Mouse (Mus musculus) WW6 (cell line): ENCODE data around the gene Agap1.

Experiments used
- DNase-seq: peaks from one replicate; pipeline ENCODE4 v3.0.0-alpha.2; 2013; ENCODE audit warnings: low read depth, low spot score

Gene Agap1

GRCm38 (mm10) chr1:89650557-89650956, 196.0 kb downstream of the Agap1 start:
- DNase-seq: no peak

GRCm38 (mm10) chr1:89656167-89656566, 201.6 kb downstream of the Agap1 start:
- no peak for DNase-seq

- no peak for DNase-seq
These were observed 202.2 kb downstream of the Agap1 start for GRCm38 (mm10) chr1:89656643-89657321.

GRCm38 (mm10) chr1:89660804-89661203, 206.2 kb downstream of the Agap1 start:
- DNase-seq: no peak

GRCm38 (mm10) chr1:89666154-89666553, 211.5 kb downstream of the Agap1 start:
- no peak for DNase-seq

DNA sequence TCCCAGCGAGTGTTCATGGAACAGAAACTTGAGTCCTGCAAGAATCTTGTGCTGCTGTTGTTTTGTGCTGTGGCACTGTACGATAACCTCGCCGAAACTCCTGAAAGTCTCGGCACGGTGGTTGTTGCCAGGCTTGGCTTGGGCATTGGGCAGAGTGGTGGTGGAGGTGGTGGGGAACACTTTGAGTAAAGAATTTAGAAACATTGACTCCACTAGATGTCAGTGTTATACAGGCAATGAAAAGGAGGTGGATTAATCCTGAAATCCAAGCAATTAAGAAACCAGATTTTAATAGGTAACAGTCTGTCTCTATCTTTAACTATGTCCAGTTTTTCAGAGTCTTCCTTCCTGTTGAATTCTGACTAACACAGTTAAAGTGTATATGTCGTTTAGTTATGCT, 212.8 kb downstream of the Agap1 start:
- DNase-seq: no peak

DNA sequence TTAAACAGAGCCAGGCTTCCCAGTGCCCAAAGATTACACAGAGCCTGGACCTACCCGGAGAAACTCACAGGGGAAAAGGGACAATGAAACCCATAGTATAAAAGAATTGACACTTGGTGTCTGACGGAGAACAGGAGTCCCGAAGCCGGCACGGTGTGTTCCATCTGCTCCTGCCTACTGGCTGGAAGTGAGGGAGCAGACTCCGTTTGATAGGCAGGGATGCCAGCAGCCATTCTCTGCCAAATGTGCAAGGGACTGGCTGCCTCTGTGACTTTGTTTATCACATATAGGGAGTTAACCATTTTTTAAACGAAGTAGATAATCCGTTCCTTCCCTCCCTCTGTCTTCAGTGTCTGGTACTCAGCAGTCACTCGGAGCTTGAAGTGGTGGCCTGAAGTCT, 214.0 kb downstream of the Agap1 start:
- DNase-seq: no peak

GRCm38 (mm10) chr1:89671110-89671787, 216.6 kb downstream of the Agap1 start:
- no peak for DNase-seq

GRCm38 (mm10) chr1:89673071-89673470, 218.5 kb downstream of the Agap1 start:
- no peak for DNase-seq

GRCm38 (mm10) chr1:89673686-89674085, 219.1 kb downstream of the Agap1 start:
- DNase-seq: no peak

- no peak for DNase-seq
These were observed 220.1 kb downstream of the Agap1 start for GRCm38 (mm10) chr1:89674681-89675080.

GRCm38 (mm10) chr1:89676411-89676810, 221.8 kb downstream of the Agap1 start:
- no peak for DNase-seq

- DNase-seq: no peak
These were observed 226.1 kb downstream of the Agap1 start for GRCm38 (mm10) chr1:89680673-89681072.

DNA sequence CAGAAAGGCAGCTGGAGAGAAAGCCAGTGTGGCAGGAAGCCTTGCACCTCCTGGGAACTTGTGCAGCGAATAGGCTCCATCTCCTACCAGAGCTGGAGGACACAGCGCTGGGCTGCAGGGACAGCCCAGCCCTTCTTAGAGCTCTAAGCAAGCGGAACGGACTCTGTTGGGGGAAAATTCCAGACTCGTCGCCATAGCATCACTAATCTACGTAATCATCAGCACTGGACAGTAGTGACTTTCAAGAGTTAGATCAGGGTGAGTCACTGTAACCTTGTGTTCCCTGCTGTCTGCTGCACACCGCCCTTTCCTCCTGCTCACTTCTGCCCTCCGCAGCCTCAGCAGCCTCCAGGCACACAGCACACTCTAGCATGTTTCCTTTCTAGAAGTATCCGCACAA, 234.3 kb downstream of the Agap1 start:
- DNase-seq: no peak

DNA sequence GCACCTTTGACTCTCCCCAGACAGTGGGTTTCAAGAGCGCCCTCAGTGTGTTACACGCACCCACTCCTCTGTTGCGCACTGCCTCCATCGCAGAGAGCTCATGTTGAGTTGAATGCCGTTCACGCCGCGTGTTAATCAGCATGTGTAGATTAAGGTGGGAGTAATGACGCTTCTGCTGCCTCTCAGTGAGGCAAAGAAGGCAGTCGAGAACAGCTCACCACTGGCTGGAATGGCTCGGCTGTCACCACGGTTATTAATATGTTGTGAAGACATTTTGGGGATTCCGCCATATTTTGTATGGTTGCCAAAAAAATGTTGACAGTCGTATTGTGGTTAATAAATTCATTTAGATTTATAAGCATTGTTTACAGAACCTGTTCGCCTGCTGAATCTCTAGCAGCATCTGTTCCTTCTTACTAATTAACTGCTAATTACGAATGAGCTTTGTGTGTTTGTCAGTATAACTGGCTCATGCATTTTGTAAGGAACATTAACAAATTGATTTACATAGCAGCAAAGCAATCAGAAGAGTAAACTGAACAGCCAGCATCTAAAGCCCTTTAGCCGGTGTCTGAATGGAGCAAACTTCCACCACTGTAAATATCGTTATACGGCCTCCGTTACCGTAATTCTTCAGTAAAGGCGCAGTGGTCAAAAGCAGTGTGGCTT, 235.1 kb downstream of the Agap1 start:
- no peak for DNase-seq

GRCm38 (mm10) chr1:89691096-89691495, 236.5 kb downstream of the Agap1 start:
- DNase-seq: no peak

GRCm38 (mm10) chr1:89692420-89692819, 237.8 kb downstream of the Agap1 start:
- no peak for DNase-seq

DNA sequence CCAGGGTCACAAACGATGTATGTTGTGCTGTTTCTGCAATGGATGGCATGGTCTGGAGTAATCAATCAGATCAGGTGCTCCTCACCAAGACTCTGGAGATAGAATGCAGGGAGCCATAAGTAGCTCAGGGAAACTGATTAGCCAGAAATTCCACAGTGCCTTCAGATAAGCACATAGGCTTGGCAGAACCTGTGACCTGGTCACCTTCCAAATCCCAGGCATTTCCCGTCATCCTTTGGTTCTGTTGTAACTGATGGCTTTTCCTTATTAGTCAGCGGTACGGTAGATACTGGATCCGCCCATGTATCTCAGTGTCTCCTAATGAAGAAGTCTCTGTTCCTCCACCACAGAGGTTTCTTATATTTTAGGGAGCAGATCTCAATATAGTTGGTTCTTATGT, 240.3 kb downstream of the Agap1 start:
- no peak for DNase-seq

DNA sequence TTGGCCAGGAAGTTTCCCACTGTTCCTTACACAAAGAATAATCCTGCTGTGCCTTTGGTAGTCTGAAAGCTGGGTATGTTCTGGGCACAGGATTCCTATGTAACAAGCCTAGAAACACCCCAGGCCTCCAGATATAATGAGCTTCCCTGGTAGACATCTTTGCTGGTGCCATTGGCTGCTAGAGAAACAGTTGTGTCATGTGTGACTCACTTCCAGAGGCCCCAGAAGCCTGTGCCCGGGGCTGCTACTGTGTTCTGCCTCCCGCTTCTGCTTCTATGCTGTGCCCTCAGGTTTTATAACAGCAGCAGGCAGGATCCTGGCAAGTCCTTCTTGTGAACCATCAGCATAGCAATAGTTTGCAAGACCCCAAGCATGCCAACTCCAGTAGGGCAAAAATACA, 242.6 kb downstream of the Agap1 start:
- DNase-seq: no peak

DNA sequence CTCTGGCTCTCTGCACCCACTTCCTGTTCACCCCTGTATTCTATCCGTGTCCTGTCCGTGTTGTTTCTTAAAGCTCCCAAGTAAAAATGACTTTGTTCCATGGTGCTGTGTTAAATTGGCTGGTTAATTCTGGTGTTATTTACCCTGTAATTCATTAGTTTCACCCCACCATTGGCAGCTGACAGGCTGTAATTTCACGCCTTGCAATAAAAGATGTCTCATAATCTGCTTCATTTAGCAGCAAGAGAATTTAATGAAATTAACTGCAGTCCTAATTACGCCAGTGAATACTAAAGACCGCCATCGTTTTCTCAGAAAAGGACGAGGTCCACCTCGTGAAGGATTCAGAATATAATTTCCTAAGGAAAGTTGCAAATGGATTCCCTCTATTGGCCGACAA, 245.6 kb downstream of the Agap1 start:
- DNase-seq: no peak

DNA sequence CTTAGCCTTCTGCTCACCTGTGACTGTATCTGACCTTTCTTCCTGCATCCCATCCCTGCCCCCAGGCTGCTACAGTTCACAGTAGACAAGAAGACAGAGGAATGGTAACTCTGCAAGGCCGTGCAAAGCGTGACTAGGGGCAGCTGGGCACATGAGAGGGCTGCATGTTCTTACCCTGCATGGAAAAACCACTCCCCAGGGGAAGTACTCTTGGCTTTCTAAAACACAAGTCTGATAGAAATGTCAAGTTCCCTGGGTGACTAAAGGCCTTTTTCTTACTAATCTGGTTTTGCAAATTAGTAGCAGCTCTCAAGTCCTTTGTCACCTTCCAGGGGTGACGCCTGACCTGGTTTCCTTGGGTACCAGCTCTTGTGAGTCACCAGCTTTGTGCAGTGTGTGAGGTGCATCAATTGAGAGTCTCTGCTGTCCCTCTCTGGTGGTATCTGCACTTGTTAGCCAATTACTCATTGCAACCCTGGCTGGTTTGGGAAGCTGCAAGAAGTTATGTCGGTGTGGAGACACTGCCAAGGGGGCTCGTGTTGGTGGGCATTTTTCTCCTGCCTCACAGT, 246.6 kb downstream of the Agap1 start:
- DNase-seq: no peak

DNA sequence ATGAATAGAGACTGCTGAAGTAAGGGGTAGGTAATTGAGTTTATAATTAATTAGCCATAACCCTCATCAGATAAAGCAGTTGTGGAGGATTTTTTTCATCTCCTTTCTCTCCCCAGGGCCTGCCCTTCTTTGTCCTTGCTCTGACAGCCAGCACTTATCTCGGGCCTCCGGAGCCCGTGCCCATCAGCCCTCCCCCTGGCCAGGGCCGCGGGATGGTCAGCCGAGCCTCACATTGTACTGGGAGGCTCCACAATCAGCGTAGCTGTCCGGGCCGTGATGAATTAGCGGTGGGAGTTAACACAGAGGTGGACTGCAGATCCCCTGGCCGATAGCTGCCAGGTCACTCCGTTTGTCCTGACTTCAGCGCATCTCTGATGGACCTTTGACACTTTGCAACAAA, 248.7 kb downstream of the Agap1 start:
- no peak for DNase-seq

GRCm38 (mm10) chr1:89705670-89706069, 251.1 kb downstream of the Agap1 start:
- no peak for DNase-seq
